Mouse (Mus musculus): Measurements from ENCODE around the gene Ugt8a.

Ugt8a gene

DNA sequence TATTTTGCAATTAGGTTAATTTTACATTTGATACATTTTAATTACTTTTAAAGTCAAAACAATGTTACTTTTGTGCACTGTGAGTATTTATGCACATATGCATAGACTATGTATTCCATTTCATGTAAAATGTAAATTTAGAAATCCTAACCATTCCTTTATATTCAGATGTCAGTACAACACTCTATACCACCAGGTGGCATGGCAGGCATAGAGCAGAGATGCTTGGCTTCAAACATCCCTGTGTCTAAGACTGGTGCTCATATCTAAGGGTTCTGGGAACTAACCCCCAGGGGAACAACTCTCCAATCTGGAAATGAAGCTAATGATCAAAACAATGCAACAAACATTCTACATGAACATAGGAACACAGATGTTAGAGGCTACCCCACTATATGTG, 56.6 kb downstream of the Ugt8a start:
- ChIA-PET CTCF (no interaction called here), POLR2A (no interaction called here)

DNA sequence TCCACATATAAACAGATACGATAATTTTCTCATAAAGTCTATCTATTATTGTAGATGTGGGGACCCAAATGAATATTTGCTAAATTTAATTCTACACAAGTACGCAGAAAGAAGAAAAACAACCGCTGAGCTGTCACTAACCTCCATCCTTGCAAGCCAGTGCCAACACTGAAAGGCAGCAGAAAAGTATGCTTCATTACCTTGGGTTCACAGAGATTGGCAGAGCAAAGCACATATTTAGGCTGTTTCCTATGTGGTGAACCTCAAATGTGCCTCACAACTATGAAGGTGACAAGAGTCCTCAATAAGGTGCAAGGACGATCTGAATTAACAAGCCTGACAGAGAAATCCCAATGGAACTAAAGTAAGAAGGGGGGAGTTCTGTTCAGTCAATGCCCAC, 64.0 kb downstream of the Ugt8a start:
- POLR2A ChIA-PET = no interaction called here

DNA sequence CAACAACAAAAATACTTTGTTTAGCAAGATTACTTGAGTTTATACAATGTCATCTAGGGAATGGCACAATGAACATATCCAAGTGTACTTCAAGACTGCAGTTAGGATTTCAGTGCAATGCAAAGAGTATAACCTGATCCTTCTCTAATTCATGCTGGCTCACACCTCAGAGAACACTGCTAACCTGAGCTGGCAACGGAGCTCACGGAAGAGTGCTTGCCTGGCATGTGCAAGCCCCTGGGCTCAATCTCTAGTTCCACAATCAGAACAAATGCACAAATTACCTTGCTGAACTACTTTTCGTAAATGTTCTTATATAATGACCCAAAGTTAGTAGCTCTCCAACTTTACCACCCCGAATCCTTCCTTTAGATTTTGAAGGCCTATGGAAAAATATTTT, 68.5 kb downstream of the Ugt8a start:
- ChIA-PET CTCF (no interaction called here), POLR2A (no interaction called here)

More for the DNA sequence above, 64.0 kb downstream of the Ugt8a start:
- CTCF ChIA-PET = interaction anchor here in 1 of 4 experiments (0.5 kb wide), 1 partner anchor 1029 kb away, joined by 4 read pairs; no protein-coding TSS in a partner anchor

DNA sequence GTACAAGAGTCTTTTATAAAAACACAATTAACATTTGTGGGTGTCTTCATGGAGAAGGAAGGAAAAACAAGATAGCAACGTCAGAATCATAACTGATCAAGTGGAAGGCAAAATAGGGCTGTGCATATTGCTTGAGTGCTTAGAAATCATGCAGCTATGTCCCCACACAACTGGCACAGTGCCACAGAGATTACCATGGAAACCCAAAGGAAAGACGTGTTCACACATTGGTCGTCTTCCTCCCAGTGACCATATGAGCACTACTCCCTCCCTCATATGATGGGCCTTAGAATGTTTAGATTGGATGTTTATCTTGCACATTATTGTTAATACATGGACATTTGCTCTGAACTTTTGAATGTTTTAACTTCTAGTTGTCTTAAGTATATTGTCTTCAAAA, 76.8 kb downstream of the Ugt8a start:
- POLR2A ChIA-PET = no interaction called here
- CTCF ChIA-PET = no interaction called here

DNA sequence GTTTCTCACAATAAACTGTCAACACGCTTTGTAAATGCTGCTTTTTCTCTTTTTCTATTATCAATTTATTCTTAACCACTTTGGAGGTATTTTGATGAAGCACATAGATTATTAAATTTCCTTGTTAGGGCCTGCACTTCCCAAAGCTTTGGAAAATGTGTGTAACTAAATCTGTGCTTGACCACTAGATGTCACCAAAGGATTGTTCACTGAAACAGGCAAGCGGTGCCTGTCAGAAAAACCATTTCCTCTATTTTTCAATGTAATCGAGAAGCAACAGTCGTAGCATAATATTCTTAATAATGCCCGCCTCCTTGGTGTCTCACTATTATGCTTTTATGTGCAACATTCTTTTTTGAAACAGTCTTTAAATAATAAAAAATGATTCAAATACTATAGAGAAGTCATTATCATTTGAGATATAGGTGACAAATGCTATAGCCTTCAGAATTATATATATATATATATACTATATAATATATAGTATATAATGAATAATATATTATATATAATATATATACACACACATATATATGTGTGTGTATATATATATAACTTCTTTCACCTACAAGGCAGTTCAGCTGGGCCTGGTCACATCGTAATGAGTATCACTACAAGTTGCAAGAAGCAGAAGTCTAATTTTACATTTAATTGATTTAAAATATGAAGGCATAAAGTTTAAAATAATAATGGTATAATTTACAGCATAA, 89.1 kb downstream of the Ugt8a start:
- ChIA-PET CTCF (interaction anchor here in 3 of 4 experiments (0.5 to 1.4 kb wide), 5 partner anchors 550 to 922 kb away, joined by 3 to 6 read pairs (median 3); no protein-coding TSS in a partner anchor), POLR2A (no interaction called here)

DNA sequence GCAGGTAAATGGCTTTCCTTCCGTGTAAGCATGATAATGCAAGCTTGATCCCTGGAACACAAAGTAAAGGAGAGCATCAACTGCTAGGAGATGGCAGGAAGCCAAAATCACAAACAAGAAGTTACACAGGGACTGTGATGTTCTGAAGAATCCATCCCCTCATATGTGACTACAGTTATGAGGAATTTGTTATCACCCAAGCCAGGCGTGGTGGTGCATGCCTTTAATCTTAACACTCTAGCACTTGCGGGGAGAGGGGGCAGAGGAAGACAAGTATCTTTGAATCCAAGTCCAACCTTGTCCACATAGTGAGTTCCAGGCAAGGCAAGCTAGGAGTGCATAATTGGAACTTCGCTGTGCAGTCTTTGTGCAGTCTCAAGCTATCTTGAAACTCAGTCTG, 110.4 kb downstream of the Ugt8a start:
- ChIA-PET CTCF (no interaction called here), POLR2A (no interaction called here)

DNA sequence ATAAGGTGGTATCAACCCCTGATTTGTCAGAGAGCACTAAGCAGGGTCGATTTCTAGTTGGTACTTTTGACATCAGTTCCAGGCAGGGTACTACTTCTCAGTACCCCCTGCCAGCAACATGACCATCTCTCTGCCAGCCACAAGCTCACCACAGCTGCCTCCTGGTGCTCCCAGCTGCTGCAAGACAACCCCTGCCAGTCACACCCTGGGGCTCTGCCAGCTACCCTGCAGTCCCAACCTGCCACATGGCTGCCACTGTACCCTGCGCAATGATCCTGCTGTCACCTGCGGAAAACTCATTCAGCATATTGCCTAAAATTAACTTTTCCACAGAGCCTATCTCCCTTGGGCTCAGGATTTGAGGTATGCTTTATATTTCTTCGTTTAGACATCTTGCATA, 111.2 kb downstream of the Ugt8a start:
- ChIA-PET CTCF (no interaction called here), POLR2A (no interaction called here)

DNA sequence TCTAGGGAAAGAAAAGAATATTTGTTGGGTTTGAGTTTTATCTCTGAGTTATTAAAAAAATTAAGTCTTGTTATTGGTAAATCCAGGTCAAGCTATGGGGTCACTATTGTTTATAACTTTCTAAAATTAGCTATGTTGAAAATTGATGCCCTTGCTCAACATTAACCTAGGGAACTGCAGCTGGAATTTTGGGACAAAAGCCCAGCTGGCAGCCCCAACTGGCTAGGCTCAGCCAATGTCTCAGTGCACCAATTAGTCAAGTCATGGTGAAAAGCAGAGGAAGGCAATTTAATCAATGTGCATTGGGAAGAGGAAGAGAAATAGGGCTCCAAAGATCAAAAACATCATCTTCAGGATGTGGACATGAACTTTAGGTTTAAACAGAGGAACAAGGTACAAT, 118.7 kb downstream of the Ugt8a start:
- ChIA-PET CTCF (no interaction called here), POLR2A (no interaction called here)
